Mouse (Mus musculus) liver, embryonic 11.5 days (tissue): ENCODE measurements around the gene Foxn3. TPM values are rescaled to one million over a fixed set of nuclear protein-coding genes. Genes with fewer than 3 reads are reported as not detected.

Experiments used
- ATAC-seq: fragments of 200-750 bp; cut with Nextera tagmentation; replicated peaks from 2 replicates; pipeline ENCODE4 v1.8.0; 2017; ENCODE audit warnings: moderate number of reproducible peaks, mild to moderate bottlenecking, moderate TSS enrichment, moderate library complexity; ENCODE audit not compliant: low FRiP score
- DNase-seq: peaks from one replicate; pipeline ENCODE4 v3.0.0-alpha.2; 2017; ENCODE audit warnings: low spot score
- H3K27ac ChIP-seq: fragments of 300-500 bp; sonication (generic); 2 replicates; pipeline ENCODE4 v1.5.1; 2014; ENCODE audit warnings: mild to moderate bottlenecking, low read depth, low read length, control low read depth
- H3K27me3 ChIP-seq: fragments of 300-500 bp; sonication (generic); replicated peaks from 2 replicates; pipeline ENCODE4 v1.6.1; 2014; ENCODE audit warnings: low read length, mixed read lengths; ENCODE audit not compliant: control insufficient read depth, insufficient read depth
- H3K36me3 ChIP-seq: fragments of 300-500 bp; sonication (generic); 2 replicates; pipeline ENCODE4 v1.6.1; 2014; ENCODE audit warnings: mild to moderate bottlenecking, low read length, moderate library complexity, mixed read lengths; ENCODE audit not compliant: control insufficient read depth, insufficient read depth
- H3K4me1 ChIP-seq: fragments of 300-500 bp; sonication (generic); replicated peaks from 2 replicates; pipeline ENCODE4 v1.6.1; 2014; ENCODE audit warnings: low read length, mixed read lengths; ENCODE audit not compliant: control insufficient read depth, insufficient read depth
- H3K4me2 ChIP-seq: fragments of 300-500 bp; sonication (generic); 2 replicates; pipeline ENCODE4 v1.6.1; 2014; ENCODE audit warnings: mild to moderate bottlenecking, control low read depth, moderate library complexity
- H3K4me3 ChIP-seq: fragments of 300-500 bp; sonication (generic); 2 replicates; pipeline ENCODE4 v1.5.1; 2014; ENCODE audit warnings: low read depth, low read length, control low read depth
- H3K9ac ChIP-seq: fragments of 300-500 bp; sonication (generic); 2 replicates; pipeline ENCODE4 v1.6.1; 2014; ENCODE audit warnings: low read depth, low read length, control low read depth
- H3K9me3 ChIP-seq: fragments of 300-500 bp; sonication (generic); 2 replicates; pipeline ENCODE4 v1.6.1; 2016; ENCODE audit warnings: low read length, inconsistent platforms, mixed read lengths; ENCODE audit not compliant: control insufficient read depth
- WGBS: fragments of 180-500 bp; shearing (Covaris S2); extraction: QIAGEN DNeasy Blood & Tissue Kit; methylation state at CpG from one replicate; pipeline ENCODE4 v1.1.7; 2014; 5-methylcytosine and 5-hydroxymethylcytosine counted together
- polyA plus RNA-seq: library from polyadenylated mRNA; unstranded; fragments of >200 nt; fragmentation: Nextera tagmentation; extraction: Ambion mirVana; gene quantifications from 2 replicates; pipeline ENCODE4 v1.2.1, GENCODE M21; 2014

Gene Foxn3
- polyA plus RNA-seq, 1 experiment from 2014 or later: 52.7 TPM

DNA sequence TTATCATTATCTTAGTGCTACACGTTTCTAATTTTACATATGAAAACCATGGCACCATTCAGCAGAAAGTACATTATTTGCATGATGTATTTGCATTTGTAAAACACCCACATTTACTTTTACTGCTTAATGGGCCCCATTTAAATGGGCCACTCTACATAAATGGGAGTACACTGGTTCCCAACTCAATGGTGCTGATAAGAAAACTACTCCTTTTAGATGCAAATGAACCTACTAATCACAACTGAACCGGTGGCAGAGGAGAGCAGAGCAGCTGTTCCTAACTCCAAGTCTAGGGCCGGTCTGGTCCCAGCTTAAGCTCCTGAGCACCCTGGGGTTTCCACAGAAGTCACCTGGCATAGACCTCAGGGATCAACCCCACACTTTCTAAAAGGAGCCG, 263.5 kb downstream of the Foxn3 start:
- DNase-seq: no peak
- Histone ChIP-seq H3K9ac (no peak overlapping the region), H3K27me3 (no peaks in the 10 kb centered on the region), H3K4me2 (no peak overlapping the region), H3K4me3 (no peak overlapping the region), H3K4me1 (no peaks in the 10 kb centered on the region; the same call in 1 of the 2 replicates), H3K27ac (no peak overlapping the region), H3K9me3 (no peaks in the 10 kb centered on the region), H3K36me3 (no peaks in the 10 kb centered on the region)
- no peak for ATAC-seq
- WGBS: 45% methylated on average over 4 of the region's 4 CpGs

GRCm38 (mm10) chr12:99298851-99299600, 264.4 kb downstream of the Foxn3 start:
- DNase-seq (no peak), ATAC-seq (no peak)
- H3K9me3 ChIP-seq: no peaks in the 10 kb centered on the region
- H3K4me1 ChIP-seq: peaks cover 4% of the 10 kb centered on the region; the same call in 1 of the 2 replicates
- H3K27ac ChIP-seq: no peak overlapping the region
- H3K27me3 ChIP-seq: no peaks in the 10 kb centered on the region
- no peak overlapping the region for H3K4me3 ChIP-seq
- no peak overlapping the region for H3K4me2 ChIP-seq
- H3K36me3 ChIP-seq: no peaks in the 10 kb centered on the region
- 67% methylated on average over 12 of the region's 12 CpGs for WGBS
- H3K9ac ChIP-seq: no peak overlapping the region

DNA sequence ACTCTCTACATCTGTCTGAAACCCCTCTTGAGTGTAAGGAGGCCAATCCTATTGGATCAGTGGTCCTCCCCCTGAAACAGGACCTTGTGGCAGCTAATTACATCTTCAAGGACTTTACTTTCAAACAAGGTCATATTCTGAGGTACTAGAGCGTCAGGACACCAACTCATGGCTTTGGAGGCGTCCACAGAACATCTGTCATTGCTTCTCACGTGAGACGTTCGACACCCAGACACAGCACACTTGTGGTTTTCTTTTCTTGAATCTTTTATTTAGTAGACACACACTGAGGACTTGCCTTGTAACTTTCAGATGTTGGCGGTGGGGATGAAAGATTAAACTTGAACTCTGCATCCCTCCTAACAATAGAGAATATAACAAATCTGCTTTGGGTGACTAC, 265.1 kb downstream of the Foxn3 start:
- Histone ChIP-seq H3K27ac (no peak overlapping the region), H3K36me3 (no peaks in the 10 kb centered on the region), H3K27me3 (no peaks in the 10 kb centered on the region), H3K4me3 (no peak overlapping the region), H3K9me3 (no peaks in the 10 kb centered on the region), H3K9ac (no peak overlapping the region), H3K4me1 (peaks cover 6% of the 10 kb centered on the region; the same call in 1 of the 2 replicates), H3K4me2 (no peak overlapping the region)
- no peak for DNase-seq
- no peak for ATAC-seq
- WGBS: 72% methylated on average over 6 of the region's 6 CpGs

GRCm38 (mm10) chr12:99297792-99298191, 265.6 kb downstream of the Foxn3 start:
- ATAC-seq (no peak), DNase-seq (no peak)
- 62% methylated on average over 2 of the region's 2 CpGs for WGBS
- H3K27ac ChIP-seq: no peak overlapping the region
- no peaks in the 10 kb centered on the region for H3K9me3 ChIP-seq
- H3K27me3 ChIP-seq: no peaks in the 10 kb centered on the region
- peaks cover 10% of the 10 kb centered on the region; the same call in 1 of the 2 replicates for H3K4me1 ChIP-seq
- no peaks in the 10 kb centered on the region for H3K36me3 ChIP-seq
- H3K4me2 ChIP-seq: no peak overlapping the region
- no peak overlapping the region for H3K4me3 ChIP-seq
- H3K9ac ChIP-seq: no peak overlapping the region

- Histone ChIP-seq H3K9ac (no peak overlapping the region), H3K9me3 (no peaks in the 10 kb centered on the region), H3K4me1 (peaks cover 10% of the 10 kb centered on the region; the same call in 1 of the 2 replicates), H3K4me2 (no peak overlapping the region), H3K27me3 (no peaks in the 10 kb centered on the region), H3K27ac (no peak overlapping the region), H3K4me3 (no peak overlapping the region), H3K36me3 (peaks cover 2% of the 10 kb centered on the region; the same call in 1 of the 2 replicates)
- WGBS: 81% methylated on average over 7 of the region's 7 CpGs
- DNase-seq (no peak), ATAC-seq (no peak)
Measured at GRCm38 (mm10) chr12:99293532-99293931, 269.9 kb downstream of the Foxn3 start.

DNA sequence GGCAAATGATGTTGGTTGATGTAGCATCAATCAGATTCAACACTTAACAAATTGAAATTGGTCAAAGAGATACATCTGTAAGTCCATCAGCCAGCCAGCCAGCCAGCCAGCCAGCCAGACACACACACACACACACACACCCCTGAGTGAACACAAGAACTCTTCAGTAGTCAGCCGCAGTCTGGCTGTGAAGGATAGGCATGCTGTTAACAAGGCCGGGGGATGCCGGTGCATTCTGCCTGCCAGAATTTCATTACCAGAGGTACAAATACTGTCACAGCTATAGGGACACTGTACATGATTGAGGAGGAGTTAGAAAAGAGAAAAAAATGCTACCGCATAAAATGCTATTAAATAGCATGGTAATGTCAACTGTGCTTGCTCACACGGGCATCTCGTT, 271.2 kb downstream of the Foxn3 start:
- Histone ChIP-seq H3K27ac (no peak overlapping the region), H3K9ac (no peak overlapping the region), H3K4me3 (no peak overlapping the region), H3K36me3 (peaks cover 2% of the 10 kb centered on the region; the same call in 1 of the 2 replicates), H3K9me3 (no peaks in the 10 kb centered on the region), H3K27me3 (no peaks in the 10 kb centered on the region), H3K4me2 (no peak overlapping the region), H3K4me1 (peaks cover 10% of the 10 kb centered on the region; the same call in 1 of the 2 replicates)
- DNase-seq (no peak), ATAC-seq (no peak)
- 93% methylated on average over 6 of the region's 6 CpGs for WGBS

DNA sequence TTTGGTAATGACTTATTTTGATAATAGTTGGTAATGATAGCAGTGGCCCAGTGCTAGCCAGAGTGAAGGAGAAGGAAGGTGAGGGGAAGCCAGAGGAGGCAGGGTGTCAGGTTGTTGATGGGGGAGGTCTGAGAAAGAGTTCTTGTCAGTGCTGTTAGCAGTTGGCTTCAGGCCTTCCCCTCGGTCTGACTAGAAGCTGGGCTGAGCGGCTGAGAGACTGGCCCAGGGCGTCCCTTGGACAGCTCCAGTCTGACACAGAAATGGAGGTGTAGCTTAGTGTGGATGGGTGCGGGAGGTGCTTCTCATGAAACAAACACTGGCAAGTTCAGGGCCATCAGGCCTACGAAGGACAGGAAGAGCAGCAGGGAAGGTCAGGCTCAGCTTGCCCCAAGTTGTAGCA, 276.3 kb downstream of the Foxn3 start:
- 66% methylated on average over 5 of the region's 5 CpGs for WGBS

DNA sequence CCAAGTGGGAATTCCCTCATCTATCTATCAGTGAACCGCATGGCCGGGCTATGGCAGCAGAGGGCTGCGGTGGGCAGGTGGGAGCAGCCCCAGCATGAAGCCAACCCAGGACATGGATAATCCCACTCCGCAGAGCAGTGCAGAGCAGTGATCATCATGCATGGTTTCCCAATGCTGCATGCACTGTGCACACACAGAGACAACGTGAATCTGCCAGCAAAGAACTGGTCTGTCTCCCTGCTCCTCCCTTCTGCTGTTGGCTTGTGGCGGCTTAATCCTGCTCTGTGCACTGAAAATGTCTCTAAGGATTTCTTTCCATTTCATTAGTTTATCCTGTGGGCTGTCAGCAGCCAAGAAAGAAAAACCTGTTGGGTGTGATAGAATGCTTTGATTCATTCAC, 276.7 kb downstream of the Foxn3 start:
- Histone ChIP-seq H3K27me3 (no peaks in the 10 kb centered on the region), H3K36me3 (peaks cover 2% of the 10 kb centered on the region; the same call in 1 of the 2 replicates), H3K4me1 (peaks cover 3% of the 10 kb centered on the region; the same call in 1 of the 2 replicates), H3K9me3 (no peaks in the 10 kb centered on the region), H3K4me3 (no peak overlapping the region), H3K27ac (no peak overlapping the region), H3K9ac (no peak overlapping the region), H3K4me2 (no peak overlapping the region)
- no peak for DNase-seq
- WGBS: 89% methylated on average over 6 of the region's 6 CpGs
- ATAC-seq: no peak

More for the DNA sequence above, 276.3 kb downstream of the Foxn3 start:
- H3K4me3 ChIP-seq: no peak overlapping the region
- no peak overlapping the region for H3K9ac ChIP-seq
- DNase-seq (no peak), ATAC-seq (no peak)
- peaks cover 3% of the 10 kb centered on the region; the same call in 1 of the 2 replicates for H3K4me1 ChIP-seq
- no peak overlapping the region for H3K27ac ChIP-seq
- H3K9me3 ChIP-seq: no peaks in the 10 kb centered on the region
- peaks cover 2% of the 10 kb centered on the region; the same call in 1 of the 2 replicates for H3K36me3 ChIP-seq
- H3K4me2 ChIP-seq: no peak overlapping the region
- H3K27me3 ChIP-seq: no peaks in the 10 kb centered on the region

GRCm38 (mm10) chr12:99285656-99286055, 277.7 kb downstream of the Foxn3 start:
- H3K4me1 ChIP-seq: peaks cover 10% of the 10 kb centered on the region

More at GRCm38 (mm10) chr12:99285656-99286055, 277.7 kb downstream of the Foxn3 start:
- Histone ChIP-seq H3K27ac (no peak overlapping the region), H3K9me3 (no peaks in the 10 kb centered on the region), H3K9ac (no peak overlapping the region), H3K4me3 (no peak overlapping the region), H3K36me3 (no peaks in the 10 kb centered on the region), H3K27me3 (no peaks in the 10 kb centered on the region), H3K4me2 (no peak overlapping the region)
- 80% methylated on average over 8 of the region's 8 CpGs for WGBS
- no peak for DNase-seq
- no peak for ATAC-seq
